Mouse (Mus musculus) liver, embryonic 12.5 days (tissue): ENCODE results near the gene Yeats2. TPM values are rescaled to one million over a fixed set of nuclear protein-coding genes. Genes with fewer than 3 reads are reported as not detected.
"Not testable (repeated sequence)": the region's sequence is repeated elsewhere in the genome, so short reads cannot be mapped to it uniquely, and the experiment has no call there.

Experiments
- ATAC-seq: fragments of 200-750 bp; cut with Nextera tagmentation; 2 replicates; pipeline ENCODE4 v1.8.0; 2017; ENCODE audit warnings: moderate number of reproducible peaks, mild to moderate bottlenecking, moderate library complexity
- H3K27ac ChIP-seq: fragments of 300-500 bp; sonication (generic); 2 replicates; pipeline ENCODE4 v1.5.1; 2016; ENCODE audit warnings: mild to moderate bottlenecking
- H3K27me3 ChIP-seq: fragments of 300-500 bp; sonication (generic); replicated peaks from 2 replicates; pipeline ENCODE4 v1.6.1; 2016; ENCODE audit warnings: mild to moderate bottlenecking, moderate library complexity
- H3K36me3 ChIP-seq: fragments of 300-500 bp; sonication (generic); 2 replicates; pipeline ENCODE4 v1.6.1; 2016; ENCODE audit warnings: mild to moderate bottlenecking, moderate library complexity
- H3K4me1 ChIP-seq: fragments of 300-500 bp; sonication (generic); 2 replicates; pipeline ENCODE4 v1.6.1; 2016
- H3K4me2 ChIP-seq: fragments of 300-500 bp; sonication (generic); 2 replicates; pipeline ENCODE4 v1.6.1; 2016; ENCODE audit warnings: mild to moderate bottlenecking, moderate library complexity
- H3K4me3 ChIP-seq: fragments of 300-500 bp; sonication (generic); 2 replicates; pipeline ENCODE4 v1.5.1; 2016; ENCODE audit warnings: mild to moderate bottlenecking, moderate library complexity
- H3K9ac ChIP-seq: fragments of 300-500 bp; sonication (generic); 2 replicates; pipeline ENCODE4 v1.6.1; 2016; ENCODE audit warnings: mild to moderate bottlenecking, moderate library complexity
- H3K9me3 ChIP-seq: fragments of 300-500 bp; sonication (generic); replicated peaks from 2 replicates; pipeline ENCODE4 v1.6.1; 2016; ENCODE audit warnings: mild to moderate bottlenecking, moderate library complexity
- WGBS: fragments of 180-500 bp; shearing (Covaris S2); methylation state at CpG from one replicate; pipeline ENCODE4 v1.1.7; 2016; ENCODE audit not compliant: insufficient replicate concordance; 5-methylcytosine and 5-hydroxymethylcytosine counted together
- polyA plus RNA-seq: library from polyadenylated mRNA; unstranded; fragments of >200 nt; fragmentation: Nextera tagmentation; extraction: Ambion mirVana; gene quantifications from 2 replicates; pipeline ENCODE4 v1.2.1, GENCODE M21; 2016

Yeats2 gene
- 13.8 and 14.0 TPM in 2 replicates for polyA plus RNA-seq

DNA sequence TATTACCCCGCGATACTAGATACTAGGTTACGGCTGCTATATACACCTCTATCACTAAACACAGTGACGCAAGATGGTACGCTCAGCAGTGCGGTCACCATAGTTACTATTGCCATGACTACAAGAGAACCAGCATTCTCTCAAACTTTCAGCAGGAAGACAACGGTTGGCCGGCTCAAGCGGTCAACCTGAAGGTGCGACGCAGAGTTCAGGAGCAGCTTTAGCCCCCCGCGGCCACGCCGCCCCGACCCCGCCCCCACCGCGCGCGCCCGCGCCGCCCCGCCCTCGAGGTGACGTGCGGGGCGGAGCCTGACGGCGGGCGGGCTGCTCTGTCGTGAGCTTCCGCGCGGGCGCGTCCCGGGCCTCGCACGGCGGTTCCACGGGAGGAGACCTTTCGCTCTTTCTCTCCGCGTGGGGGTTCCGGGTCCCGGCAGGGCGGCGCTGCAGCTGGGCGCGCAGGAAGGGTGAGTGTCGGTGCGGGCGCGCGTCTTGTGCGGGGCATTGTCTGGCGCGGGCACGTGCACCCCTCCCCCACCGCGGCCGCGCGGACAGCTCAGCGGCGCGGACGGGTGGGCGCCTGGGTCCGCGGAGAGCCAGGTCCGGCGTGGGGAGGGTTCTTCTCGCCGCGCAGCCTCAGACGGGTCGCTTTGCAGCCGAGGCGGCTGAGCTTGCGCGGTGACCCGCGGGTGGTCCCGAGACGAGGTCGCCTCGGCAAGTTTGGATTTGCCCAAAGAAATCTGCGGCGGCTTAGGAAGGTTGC, at the start of gene Yeats2:
Yeats2 (plus strand) TSS at position 292 of the 760 bp plus-strand sequence.
- Histone ChIP-seq H3K9me3 (no peaks in the 10 kb centered on the region), H3K36me3 (peaks cover 6% of the 10 kb centered on the region), H3K4me2 (peak within 1 kb of the TSS; percentile 84), H3K4me3 (peak within 1 kb of the TSS; percentile 92), H3K4me1 (peaks cover 35% of the 10 kb centered on the region), H3K27ac (peak within 1 kb of the TSS; percentile 80), H3K27me3 (no peaks in the 10 kb centered on the region), H3K9ac (peak within 1 kb of the TSS; percentile 91)
- ATAC-seq = peak; percentile 95
- WGBS = under 1% methylated on average over 88 of the region's 92 CpGs

DNA sequence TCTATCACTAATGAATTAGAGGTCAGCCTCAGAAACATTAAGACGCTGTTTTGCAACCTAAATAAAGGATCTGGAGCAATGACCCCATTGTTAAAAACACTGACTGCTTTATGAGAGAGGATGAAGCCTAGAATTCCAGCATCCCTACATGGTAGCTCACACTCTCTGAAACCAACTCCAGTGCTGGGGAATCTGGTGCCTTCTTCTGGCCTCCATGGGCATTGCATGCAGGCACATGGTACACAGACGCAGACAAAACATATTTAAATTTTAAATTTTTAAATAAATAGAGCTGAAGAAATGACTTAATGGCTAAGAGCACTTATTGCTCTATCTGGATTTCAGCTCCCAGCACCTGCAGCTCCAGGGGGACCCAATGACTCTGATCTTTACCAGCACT, 44.9 kb upstream of the Yeats2 start:
- Histone ChIP-seq H3K4me1 (peaks cover 5% of the 10 kb centered on the region), H3K4me3 (no peak overlapping the region), H3K27me3 (no peaks in the 10 kb centered on the region), H3K4me2 (no peak overlapping the region), H3K9ac (no peak overlapping the region), H3K27ac (no peak overlapping the region), H3K9me3 (no peaks in the 10 kb centered on the region), H3K36me3 (no peaks in the 10 kb centered on the region)
- ATAC-seq = no peak
- 65% methylated on average over 2 of the region's 2 CpGs for WGBS

DNA sequence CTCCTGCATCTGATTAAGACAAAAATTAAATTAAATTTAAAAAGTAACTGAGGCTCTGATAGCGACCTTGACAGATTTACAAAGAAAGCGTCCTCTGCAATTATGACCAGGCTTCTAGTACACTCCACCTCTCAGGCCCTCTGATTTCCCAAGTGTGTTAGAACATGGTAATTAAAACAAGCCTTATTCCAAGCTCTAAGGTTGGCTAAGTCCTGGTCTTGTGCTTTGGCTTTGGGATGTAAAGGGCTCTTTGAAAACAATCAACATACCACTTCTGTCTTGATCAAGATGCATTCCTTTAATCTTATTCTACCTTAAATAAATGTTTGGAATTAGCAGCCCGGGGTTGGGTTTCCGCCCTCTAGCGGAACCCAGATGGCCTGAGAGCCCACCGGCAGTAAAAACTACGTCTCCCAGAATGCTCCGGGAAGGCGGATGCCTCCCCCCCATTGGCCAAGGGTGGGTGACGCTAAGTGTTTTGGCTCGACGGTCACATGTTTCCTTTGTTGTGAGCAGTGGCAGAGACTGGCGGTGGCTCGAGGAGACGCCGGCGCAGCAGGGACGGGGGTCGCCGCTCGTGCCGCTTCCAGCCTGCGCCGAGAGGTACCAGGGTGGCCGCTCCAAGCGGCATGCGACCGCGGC, 43.7 kb upstream of the Yeats2 start, which contains the start of gene Klhl24:
Klhl24 (plus strand) TSS at position 474 of the 642 bp plus-strand sequence.
- no peaks in the 10 kb centered on the region for H3K27me3 ChIP-seq
- 2% methylated on average over 29 of the region's 29 CpGs for WGBS
- peak within 1 kb of the TSS; percentile 75 for H3K9ac ChIP-seq
- peaks cover 5% of the 10 kb centered on the region for H3K4me1 ChIP-seq
- H3K4me3 ChIP-seq = peak within 1 kb of the TSS; percentile 81
- no peaks in the 10 kb centered on the region for H3K36me3 ChIP-seq
- no peaks in the 10 kb centered on the region for H3K9me3 ChIP-seq
- H3K27ac ChIP-seq = peak within 1 kb of the TSS; percentile 83
- peak; percentile 86 for ATAC-seq
- H3K4me2 ChIP-seq = peak within 1 kb of the TSS; percentile 88

DNA sequence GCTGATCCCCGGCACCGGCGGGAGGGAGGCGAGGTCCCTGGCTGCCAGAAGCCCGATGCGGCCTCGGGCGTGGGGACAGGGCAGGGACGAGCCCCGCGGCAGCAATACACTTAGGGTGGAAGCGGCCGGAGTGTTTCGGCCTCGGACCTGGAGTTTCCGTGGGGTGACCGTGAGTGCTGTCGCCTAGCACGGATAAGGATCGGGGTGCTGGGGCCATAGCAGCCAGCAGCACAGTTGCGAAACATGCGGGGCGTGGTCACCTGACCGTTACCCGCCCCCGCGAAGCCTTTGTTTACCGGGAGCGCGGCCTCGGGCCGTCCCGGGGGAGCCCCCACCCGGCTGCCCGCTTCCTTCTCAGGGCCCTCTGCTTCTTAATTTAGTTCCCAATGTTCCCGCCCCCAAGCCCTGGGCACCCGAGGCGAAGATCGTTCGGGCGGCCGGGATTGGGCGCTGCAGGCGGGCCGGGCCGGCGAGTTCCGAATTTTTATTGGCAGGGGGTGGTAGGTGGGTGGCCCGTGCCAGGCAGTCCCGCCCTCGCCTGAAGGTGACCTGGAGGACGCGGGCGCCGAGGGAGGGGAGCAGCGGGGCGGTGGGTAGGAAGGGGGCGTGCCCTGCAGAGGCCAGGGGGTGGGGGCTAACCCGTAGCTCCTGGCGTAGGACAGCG, 43.0 kb upstream of the Yeats2 start:
- Histone ChIP-seq H3K27ac (peak overlapping the region; percentile 83), H3K4me1 (peaks cover 5% of the 10 kb centered on the region), H3K27me3 (no peaks in the 10 kb centered on the region), H3K9me3 (no peaks in the 10 kb centered on the region), H3K4me2 (peak overlapping the region; percentile 88), H3K4me3 (peak overlapping the region; percentile 81), H3K36me3 (no peaks in the 10 kb centered on the region), H3K9ac (peak overlapping the region; percentile 75)
- peak; percentile 90 for ATAC-seq
- under 1% methylated on average over 61 of the region's 61 CpGs for WGBS

DNA sequence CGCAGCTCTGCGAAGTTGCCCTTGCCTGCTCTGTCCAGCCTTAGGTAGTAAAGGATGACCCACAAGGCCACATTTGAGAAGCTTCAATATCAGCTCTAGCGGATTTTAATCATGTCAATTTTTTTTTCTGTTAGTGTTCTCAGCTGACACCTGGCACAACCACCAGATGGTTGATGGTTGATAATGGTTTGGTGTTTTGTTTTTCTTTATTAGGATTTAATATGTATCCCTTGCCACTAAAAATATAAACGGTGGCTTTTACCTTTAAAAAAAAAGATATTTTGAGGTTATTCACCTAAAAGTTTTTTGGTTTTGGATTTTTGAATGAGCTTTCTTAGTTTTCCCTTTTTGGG, 42.5 kb upstream of the Yeats2 start:
- H3K4me3 ChIP-seq = peak overlapping the region; percentile 81
- peak overlapping the region; percentile 75 for H3K9ac ChIP-seq
- H3K9me3 ChIP-seq = peaks cover 3% of the 10 kb centered on the region; the same call in 1 of the 2 replicates
- 5% methylated on average over 4 of the region's 4 CpGs for WGBS
- peak overlapping the region; percentile 88 for H3K4me2 ChIP-seq
- H3K27me3 ChIP-seq = no peaks in the 10 kb centered on the region
- H3K4me1 ChIP-seq = peaks cover 5% of the 10 kb centered on the region
- H3K27ac ChIP-seq = peak overlapping the region; percentile 83
- no peak for ATAC-seq
- H3K36me3 ChIP-seq = peaks cover 3% of the 10 kb centered on the region

DNA sequence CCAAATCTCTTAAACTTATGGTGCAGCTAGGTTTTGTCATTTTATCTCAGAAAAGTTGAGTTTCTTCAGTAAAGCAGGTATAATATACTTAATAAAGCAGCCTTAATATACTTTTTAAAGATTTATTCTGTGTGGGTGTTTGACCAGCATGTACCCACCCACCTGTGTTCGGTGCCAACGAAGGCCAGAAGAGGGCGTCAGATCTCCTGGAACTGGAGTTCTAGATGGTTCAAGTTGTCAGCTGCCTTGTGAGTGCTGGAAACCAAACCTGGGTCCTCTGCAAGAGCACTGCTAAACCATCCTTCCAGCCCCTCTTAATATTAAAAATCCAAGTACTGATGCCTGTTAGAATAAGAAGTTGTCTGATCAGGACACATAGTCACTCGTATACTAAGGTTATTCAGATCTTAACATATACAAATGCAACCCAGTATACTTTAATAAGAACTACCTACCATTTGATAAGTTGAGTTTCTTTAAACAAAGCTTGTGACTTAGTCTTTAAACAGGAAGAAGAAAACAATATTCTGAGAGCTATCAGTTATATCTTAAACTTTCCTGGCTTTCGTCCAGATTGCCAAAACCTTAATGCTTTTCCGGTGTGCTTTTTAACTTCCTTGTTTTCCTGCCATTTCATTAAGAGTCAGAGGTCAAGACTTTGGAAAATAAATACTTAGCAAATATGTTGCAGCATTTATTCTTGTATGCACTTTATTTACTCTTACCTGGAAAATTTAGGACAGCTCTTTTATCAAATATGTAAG, 41.8 kb upstream of the Yeats2 start:
- peaks cover 10% of the 10 kb centered on the region; the same call in 1 of the 2 replicates for H3K9me3 ChIP-seq
- peaks cover 10% of the 10 kb centered on the region for H3K36me3 ChIP-seq
- no peak for ATAC-seq
- peak overlapping the region; percentile 88; the same call in 1 of the 2 replicates for H3K4me2 ChIP-seq
- H3K4me3 ChIP-seq = no peak overlapping the region
- no peak overlapping the region for H3K27ac ChIP-seq
- peaks cover 5% of the 10 kb centered on the region for H3K4me1 ChIP-seq
- H3K27me3 ChIP-seq = no peaks in the 10 kb centered on the region
- no peak overlapping the region for H3K9ac ChIP-seq
- WGBS = 85% methylated on average over 6 of the region's 6 CpGs

DNA sequence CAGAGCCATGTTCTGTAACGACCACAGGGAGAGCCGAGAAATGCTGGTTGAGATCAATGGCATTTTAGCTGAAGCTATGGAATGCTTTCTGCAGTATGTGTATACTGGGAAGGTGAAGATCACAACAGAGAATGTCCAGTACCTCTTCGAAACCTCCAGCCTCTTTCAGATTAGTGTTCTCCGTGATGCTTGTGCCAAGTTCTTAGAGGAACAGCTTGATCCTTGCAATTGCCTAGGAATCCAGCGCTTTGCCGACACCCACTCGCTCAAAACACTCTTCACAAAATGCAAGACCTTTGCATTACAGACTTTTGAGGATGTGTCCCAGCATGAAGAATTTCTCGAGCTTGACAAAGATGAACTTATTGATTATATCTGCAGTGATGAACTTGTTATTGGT, 33.9 kb upstream of the Yeats2 start:
- WGBS = 83% methylated on average over 8 of the region's 8 CpGs
- no peak for ATAC-seq
- peaks cover 45% of the 10 kb centered on the region for H3K36me3 ChIP-seq
- H3K4me2 ChIP-seq = no peak overlapping the region
- no peaks in the 10 kb centered on the region for H3K4me1 ChIP-seq
- H3K9me3 ChIP-seq = peaks cover 12% of the 10 kb centered on the region; the same call in 1 of the 2 replicates
- H3K9ac ChIP-seq = no peak overlapping the region
- H3K27ac ChIP-seq = no peak overlapping the region
- H3K27me3 ChIP-seq = no peaks in the 10 kb centered on the region
- H3K4me3 ChIP-seq = no peak overlapping the region

DNA sequence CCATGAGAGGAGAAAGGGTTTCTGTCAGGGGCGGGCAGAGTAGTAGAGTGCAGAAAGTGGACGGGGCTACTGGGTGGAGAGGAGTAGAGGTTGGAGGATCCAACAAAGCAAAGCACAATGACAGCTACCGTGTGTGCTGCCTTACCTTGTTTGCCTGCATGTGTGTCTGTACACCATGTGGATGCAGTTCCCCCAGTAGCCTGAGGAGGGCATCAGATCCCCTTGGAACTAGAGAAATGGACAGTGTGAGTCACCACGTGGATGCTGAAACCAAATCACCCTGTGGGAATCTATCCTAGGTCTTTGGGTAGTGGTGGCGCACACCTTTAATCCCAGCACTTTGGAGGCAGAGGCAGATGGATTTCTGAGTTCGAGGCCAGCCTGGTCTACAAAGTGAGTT, 31.9 kb upstream of the Yeats2 start:
- no peak for ATAC-seq
- H3K9ac ChIP-seq = no peak overlapping the region
- H3K27me3 ChIP-seq = no peaks in the 10 kb centered on the region
- no peak overlapping the region for H3K27ac ChIP-seq
- no peak overlapping the region for H3K4me2 ChIP-seq
- WGBS = 73% methylated on average over 6 of the region's 6 CpGs
- H3K4me1 ChIP-seq = no peaks in the 10 kb centered on the region
- no peak overlapping the region for H3K4me3 ChIP-seq
- H3K36me3 ChIP-seq = peaks cover 37% of the 10 kb centered on the region
- H3K9me3 ChIP-seq = peaks cover 3% of the 10 kb centered on the region; the same call in 1 of the 2 replicates

DNA sequence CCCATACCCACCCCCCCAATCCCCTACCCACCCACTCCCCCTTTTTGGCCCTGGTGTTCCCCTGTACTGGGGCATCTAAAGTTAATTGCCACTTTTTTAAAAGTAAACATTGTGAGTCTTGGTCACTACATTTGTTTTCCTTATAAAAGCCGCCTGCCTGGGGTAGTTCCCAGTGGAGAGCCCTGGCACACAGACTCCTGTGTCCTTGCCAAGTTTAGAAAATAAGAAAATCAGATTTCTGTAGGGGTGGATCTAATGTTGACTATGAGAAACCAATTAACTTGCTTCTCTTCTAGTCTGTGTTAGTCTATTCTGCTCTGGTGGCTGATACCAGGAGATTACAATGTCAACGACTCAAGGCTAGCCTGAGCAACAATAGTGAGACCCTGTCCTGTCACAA, 28.2 kb upstream of the Yeats2 start:
- H3K9me3 ChIP-seq = no peaks in the 10 kb centered on the region
- 77% methylated on average over 2 of the region's 2 CpGs for WGBS
- H3K9ac ChIP-seq = no peak overlapping the region
- H3K4me3 ChIP-seq = no peak overlapping the region
- H3K36me3 ChIP-seq = peaks cover 22% of the 10 kb centered on the region
- H3K27ac ChIP-seq = no peak overlapping the region
- H3K4me2 ChIP-seq = no peak overlapping the region
- H3K27me3 ChIP-seq = no peaks in the 10 kb centered on the region
- no peaks in the 10 kb centered on the region for H3K4me1 ChIP-seq
- no peak for ATAC-seq

DNA sequence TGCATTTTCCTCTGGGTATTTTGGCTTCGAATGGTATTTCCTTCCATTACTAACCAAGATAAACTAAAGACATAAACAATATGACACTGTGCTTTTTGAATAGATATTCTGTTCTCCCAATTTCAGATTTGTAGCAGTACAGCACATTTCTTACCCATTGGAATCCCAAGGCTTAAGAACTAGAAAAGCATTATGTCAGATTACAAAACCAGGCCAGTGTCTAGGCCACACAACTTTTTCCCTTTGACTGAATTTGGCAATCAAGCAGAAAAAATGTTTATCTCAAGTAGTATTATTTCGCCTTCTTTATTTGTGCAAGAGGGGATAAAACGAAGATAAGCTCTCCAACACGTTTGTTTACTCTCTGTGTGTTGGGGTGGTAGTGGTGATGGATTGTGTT, 24.8 kb upstream of the Yeats2 start:
- Histone ChIP-seq H3K9ac (no peak overlapping the region), H3K27ac (no peak overlapping the region), H3K4me2 (no peak overlapping the region), H3K36me3 (peaks cover 11% of the 10 kb centered on the region), H3K9me3 (no peaks in the 10 kb centered on the region), H3K27me3 (no peaks in the 10 kb centered on the region), H3K4me1 (no peaks in the 10 kb centered on the region), H3K4me3 (no peak overlapping the region)
- 63% methylated on average over 4 of the region's 4 CpGs for WGBS
- ATAC-seq = no peak

DNA sequence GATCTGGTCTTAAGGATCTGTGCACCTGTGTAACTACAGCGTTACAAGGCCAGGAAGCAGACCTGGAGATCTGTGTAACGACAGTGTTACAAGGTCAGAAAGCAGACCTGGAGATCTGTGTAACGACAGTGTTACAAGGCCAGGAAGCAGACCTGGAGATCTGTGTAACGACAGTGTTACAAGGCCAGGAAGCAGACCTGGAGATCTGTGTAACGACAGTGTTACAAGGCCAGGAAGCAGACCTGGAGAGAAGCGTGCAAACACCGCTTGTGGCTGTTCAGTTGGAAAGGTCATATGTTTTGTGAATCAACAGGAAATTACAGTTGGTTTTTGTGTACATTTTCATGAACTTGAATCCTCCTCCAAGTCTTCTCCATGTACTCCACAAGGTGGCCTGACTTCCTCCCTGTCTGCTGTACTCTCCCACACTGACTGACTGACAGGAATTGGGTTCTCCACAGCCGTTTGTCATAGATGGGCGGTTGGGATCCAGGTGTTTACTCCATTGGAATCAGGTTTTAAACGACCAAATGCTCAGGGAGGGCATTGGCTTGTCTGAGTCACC, 14.5 kb upstream of the Yeats2 start:
- H3K27ac ChIP-seq, ATAC-seq, H3K9me3 ChIP-seq, H3K36me3 ChIP-seq, H3K27me3 ChIP-seq, H3K4me3 ChIP-seq, H3K4me1 ChIP-seq, H3K4me2 ChIP-seq, H3K9ac ChIP-seq: not testable (repeated sequence)
- WGBS = 62% methylated on average over 10 of the region's 10 CpGs
